Mouse (Mus musculus) heart, embryonic 14.5 days (tissue): ENCODE measurements at regions not wholly inside any gene's neighbourhood (a gene's known extent, or its start where the extent isn't known, plus 50 kb on each side); places are given as distances from the start of the nearest gene placed in this dataset.

Source experiments
- ATAC-seq: fragments of 200-750 bp; cut with Nextera tagmentation; 2 replicates; pipeline ENCODE4 v1.8.0; 2017; ENCODE audit warnings: low read depth, moderate TSS enrichment; ENCODE audit not compliant: insufficient number of reproducible peaks, insufficient read depth, low FRiP score
- H3K27ac ChIP-seq, 2 experiments: fragments of 200-500 bp in 1 of 2; fragments of 300-500 bp in 1 of 2; sonication (generic) in 1 of 2; replicated peaks in 1 of 2; 2 replicates each; pipeline ENCODE4 v1.5.1; 2012 to 2014; ENCODE audit warnings: low read depth in 2 of 2, low read length in 2 of 2, control low read depth in 1 of 2, mild to moderate bottlenecking in 1 of 2, mixed read lengths in 1 of 2; ENCODE audit not compliant: control insufficient read depth in 1 of 2, insufficient read depth in 1 of 2
- H3K27me3 ChIP-seq: fragments of 300-500 bp; sonication (generic); 2 replicates; pipeline ENCODE4 v1.6.1; 2014; ENCODE audit warnings: mild to moderate bottlenecking, low read length, control low read depth; ENCODE audit not compliant: control insufficient read depth, insufficient read depth
- H3K36me3 ChIP-seq: fragments of 300-500 bp; sonication (generic); 2 replicates; pipeline ENCODE4 v1.6.1; 2014; ENCODE audit warnings: mild to moderate bottlenecking, control low read depth, low read length, mixed read lengths; ENCODE audit not compliant: control insufficient read depth, insufficient read depth
- H3K4me1 ChIP-seq, 2 experiments: fragments of 200-500 bp in 1 of 2; fragments of 300-500 bp in 1 of 2; sonication (generic) in 1 of 2; 2 replicates each; pipeline ENCODE4 v1.6.1; 2012 to 2014; ENCODE audit warnings: low read length in 2 of 2, control low read depth in 1 of 2, mixed read lengths in 1 of 2; ENCODE audit not compliant: control insufficient read depth in 2 of 2, insufficient read depth in 2 of 2
- H3K4me2 ChIP-seq: fragments of 300-500 bp; sonication (generic); 2 replicates; pipeline ENCODE4 v1.6.1; 2014; ENCODE audit warnings: mild to moderate bottlenecking, low read length
- H3K4me3 ChIP-seq, 2 experiments: fragments of 200-500 bp in 1 of 2; fragments of 300-500 bp in 1 of 2; sonication (generic) in 1 of 2; 2 replicates each; pipeline ENCODE4 v1.5.1; 2012 to 2014; ENCODE audit warnings: low read length in 2 of 2, mild to moderate bottlenecking in 2 of 2, control low read depth in 1 of 2, low read depth in 1 of 2, moderate library complexity in 1 of 2; ENCODE audit not compliant: control insufficient read depth in 1 of 2, insufficient read depth in 1 of 2
- H3K9ac ChIP-seq: fragments of 300-500 bp; sonication (generic); 2 replicates; pipeline ENCODE4 v1.6.1; 2014; ENCODE audit warnings: mild to moderate bottlenecking, low read length
- H3K9me3 ChIP-seq: fragments of 300-500 bp; sonication (generic); 2 replicates; pipeline ENCODE4 v1.6.1; 2016; ENCODE audit warnings: low read length, control low read depth; ENCODE audit not compliant: control insufficient read depth
- whole genome bisulfite sequencing: fragments of 180-500 bp; shearing (Covaris S2); extraction: QIAGEN DNeasy Blood & Tissue Kit; methylation state at CpG from one replicate; pipeline ENCODE4 v1.1.7; 2014; 5-methylcytosine and 5-hydroxymethylcytosine counted together

DNA sequence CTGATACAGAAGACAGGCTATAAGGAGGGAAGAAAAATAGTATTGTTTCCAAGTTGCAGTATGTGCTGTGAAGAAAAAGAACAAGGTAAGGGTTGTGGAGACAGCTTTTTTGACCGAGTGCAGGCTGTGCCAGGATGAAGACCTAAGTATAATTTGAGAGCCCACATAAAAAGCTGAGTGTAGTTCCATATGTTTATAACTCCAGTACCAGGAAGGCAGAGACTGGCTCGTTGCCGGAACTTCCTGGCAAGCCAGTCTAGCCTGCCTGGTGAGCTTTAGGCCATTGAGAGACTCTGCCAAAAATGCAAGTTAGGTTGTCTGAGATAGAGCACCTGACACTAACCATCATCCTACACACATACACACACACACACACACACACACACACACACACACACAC lies 308.7 kb upstream of the Arhgap42 start:
- Histone ChIP-seq H3K4me2 (no peak overlapping the region), H3K4me3 (no peak overlapping the region), H3K27me3 (no peaks in the 10 kb centered on the region), H3K9me3 (no peaks in the 10 kb centered on the region), H3K4me1 (no peaks in the 10 kb centered on the region), H3K9ac (no peak overlapping the region), H3K27ac (no peak overlapping the region), H3K36me3 (no peaks in the 10 kb centered on the region)
- 82% methylated on average over 3 of the region's 3 CpGs for WGBS
- ATAC-seq = no peak

DNA sequence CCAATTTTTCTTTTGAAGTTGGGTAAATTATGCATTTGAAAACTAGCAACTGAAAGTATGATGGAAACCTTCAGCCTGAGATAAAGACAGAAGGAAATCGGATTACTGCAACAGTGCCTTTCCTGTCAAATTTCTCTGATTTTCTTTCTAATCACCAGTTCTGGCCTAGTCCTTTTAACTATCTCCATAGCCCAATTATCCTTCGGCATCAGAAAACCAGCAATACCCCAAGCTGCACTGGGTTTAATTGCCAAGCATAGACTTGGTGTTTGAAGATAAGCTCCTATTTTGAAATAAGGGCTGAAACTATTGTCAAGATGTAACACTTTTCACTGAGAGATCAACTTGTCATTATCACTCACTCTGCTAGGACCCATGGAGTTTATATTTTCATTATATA lies 308.2 kb upstream of the Arhgap42 start:
- no peak overlapping the region for H3K4me3 ChIP-seq
- H3K36me3 ChIP-seq = no peaks in the 10 kb centered on the region
- no peak overlapping the region for H3K27ac ChIP-seq
- 74% methylated on average over 2 of the region's 2 CpGs for WGBS
- no peaks in the 10 kb centered on the region for H3K27me3 ChIP-seq
- no peak overlapping the region for H3K9ac ChIP-seq
- no peaks in the 10 kb centered on the region for H3K9me3 ChIP-seq
- no peak overlapping the region for H3K4me2 ChIP-seq
- no peaks in the 10 kb centered on the region for H3K4me1 ChIP-seq
- no peak for ATAC-seq

DNA sequence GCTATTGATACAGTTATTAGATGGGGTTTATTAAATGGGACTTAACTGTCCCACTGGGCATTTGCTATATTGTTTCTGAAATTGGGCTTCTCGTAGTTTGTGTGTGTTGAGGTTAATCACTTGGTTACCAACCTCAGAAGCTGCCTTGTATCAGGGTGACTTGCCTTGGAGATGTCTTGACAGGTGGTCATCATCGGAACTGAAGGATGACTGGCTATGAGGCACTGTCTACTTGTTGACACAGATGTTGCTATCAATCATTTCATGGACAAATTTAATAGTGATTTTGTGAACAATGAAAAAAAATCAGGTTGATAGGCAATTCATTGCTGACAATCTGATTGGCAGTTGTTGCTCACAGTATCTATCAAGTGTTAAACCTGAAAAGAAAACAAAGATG lies 261.4 kb upstream of the Arhgap42 start:
- no peak overlapping the region for H3K27ac ChIP-seq
- no peaks in the 10 kb centered on the region for H3K27me3 ChIP-seq
- no peak overlapping the region for H3K4me2 ChIP-seq
- no peaks in the 10 kb centered on the region for H3K36me3 ChIP-seq
- no peak for ATAC-seq
- H3K9ac ChIP-seq = no peak overlapping the region
- H3K4me3 ChIP-seq = no peak overlapping the region
- 79% methylated on average over 2 of the region's 2 CpGs for WGBS
- no peaks in the 10 kb centered on the region for H3K4me1 ChIP-seq
- H3K9me3 ChIP-seq = no peaks in the 10 kb centered on the region

DNA sequence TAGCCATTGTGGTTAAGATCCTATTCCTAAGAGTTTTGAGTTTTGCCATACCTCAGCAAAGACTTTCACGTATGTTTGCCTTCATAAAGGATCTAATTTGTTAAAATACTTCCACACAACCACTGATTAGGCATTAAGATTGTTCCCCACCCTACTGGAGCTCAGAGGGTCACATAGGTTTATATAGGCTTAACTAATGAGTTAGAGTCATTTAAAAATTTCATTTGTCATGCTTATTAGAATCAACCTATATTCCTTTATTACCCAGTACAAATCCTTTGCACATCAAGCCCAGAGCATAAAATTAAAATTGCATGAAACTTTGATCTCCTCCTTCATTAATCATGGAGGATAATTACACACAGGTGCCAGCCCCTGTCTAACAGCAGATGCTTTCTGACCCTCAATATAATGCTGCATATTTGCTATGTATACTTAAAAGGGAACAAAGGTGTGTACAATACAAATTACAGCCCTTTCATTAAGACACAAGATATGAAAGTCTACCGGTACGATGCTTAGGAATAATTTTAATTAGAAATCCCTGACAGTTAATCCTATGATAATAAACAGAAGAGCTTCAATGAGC lies 254.8 kb upstream of the Arhgap42 start:
- WGBS = 85% methylated on average over 3 of the region's 3 CpGs
- Histone ChIP-seq H3K4me3 (no peak overlapping the region), H3K36me3 (no peaks in the 10 kb centered on the region), H3K9ac (no peak overlapping the region), H3K9me3 (no peaks in the 10 kb centered on the region), H3K4me2 (no peak overlapping the region), H3K4me1 (no peaks in the 10 kb centered on the region), H3K27me3 (no peaks in the 10 kb centered on the region), H3K27ac (no peak overlapping the region)
- no peak for ATAC-seq

DNA sequence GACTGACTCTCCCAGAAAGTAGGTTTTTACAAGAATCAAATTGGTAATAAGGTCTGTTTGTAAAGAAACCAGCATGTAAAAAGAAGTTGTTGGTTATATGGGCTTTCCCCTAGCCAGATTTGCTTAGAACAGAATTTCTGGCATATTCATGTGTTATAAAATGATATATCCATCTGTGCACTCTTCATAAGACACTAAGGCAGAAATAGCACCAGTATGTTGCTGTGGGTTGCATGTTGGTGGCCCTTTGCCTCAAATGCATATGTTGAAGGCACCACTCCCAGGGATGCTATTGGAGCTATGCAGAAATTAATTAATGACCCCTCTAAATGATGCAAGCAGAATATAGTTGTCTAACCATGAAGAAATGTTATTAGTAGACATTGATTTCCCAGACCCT lies 238.2 kb upstream of the Arhgap42 start:
- Histone ChIP-seq H3K4me3 (no peak overlapping the region), H3K4me1 (no peaks in the 10 kb centered on the region), H3K27ac (no peak overlapping the region), H3K4me2 (no peak overlapping the region), H3K36me3 (no peaks in the 10 kb centered on the region), H3K9me3 (no peaks in the 10 kb centered on the region), H3K27me3 (peaks cover 42% of the 10 kb centered on the region), H3K9ac (no peak overlapping the region)
- no peak for ATAC-seq

DNA sequence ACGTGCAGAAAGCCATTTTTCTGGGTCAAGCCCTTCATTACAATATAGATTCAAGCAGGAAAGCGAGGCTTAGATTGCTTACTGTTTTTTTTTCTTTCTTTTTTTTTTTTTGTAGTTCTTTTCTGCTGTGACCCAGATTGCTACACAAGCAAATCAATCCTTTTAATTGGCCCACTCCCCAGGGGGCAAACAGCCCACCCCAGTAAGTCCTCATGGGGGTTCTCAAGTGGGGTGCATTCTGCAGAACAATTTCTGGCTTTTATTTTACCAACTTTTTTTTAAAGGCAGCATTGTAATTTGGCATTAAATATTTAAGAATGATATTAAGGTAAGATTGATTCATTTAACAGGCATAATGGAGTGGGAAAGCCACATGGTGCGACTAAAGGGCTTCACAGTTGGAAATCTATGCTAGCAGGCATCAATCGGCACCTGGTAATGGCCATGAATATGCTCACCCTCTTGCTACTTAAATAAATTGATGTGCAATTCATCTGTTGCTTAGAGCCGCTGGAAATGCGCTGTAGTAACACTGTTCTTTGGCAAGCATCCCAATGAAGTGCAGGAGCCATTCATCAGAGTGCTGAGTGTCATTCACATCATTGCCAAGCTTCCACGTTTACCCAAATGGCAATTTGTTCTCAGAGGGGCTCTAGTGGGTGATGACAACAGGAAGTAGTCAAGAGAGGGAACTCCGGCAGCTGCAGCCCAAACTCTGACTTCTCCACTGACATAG lies 236.3 kb upstream of the Arhgap42 start:
- peak; percentile 61 for ATAC-seq
- 27% methylated on average over 8 of the region's 8 CpGs for WGBS
- Histone ChIP-seq H3K9me3 (no peaks in the 10 kb centered on the region), H3K27ac (no peak overlapping the region), H3K36me3 (no peaks in the 10 kb centered on the region), H3K9ac (no peak overlapping the region), H3K4me1 (no peaks in the 10 kb centered on the region), H3K4me3 (no peak overlapping the region), H3K4me2 (no peak overlapping the region), H3K27me3 (peaks cover 30% of the 10 kb centered on the region)

DNA sequence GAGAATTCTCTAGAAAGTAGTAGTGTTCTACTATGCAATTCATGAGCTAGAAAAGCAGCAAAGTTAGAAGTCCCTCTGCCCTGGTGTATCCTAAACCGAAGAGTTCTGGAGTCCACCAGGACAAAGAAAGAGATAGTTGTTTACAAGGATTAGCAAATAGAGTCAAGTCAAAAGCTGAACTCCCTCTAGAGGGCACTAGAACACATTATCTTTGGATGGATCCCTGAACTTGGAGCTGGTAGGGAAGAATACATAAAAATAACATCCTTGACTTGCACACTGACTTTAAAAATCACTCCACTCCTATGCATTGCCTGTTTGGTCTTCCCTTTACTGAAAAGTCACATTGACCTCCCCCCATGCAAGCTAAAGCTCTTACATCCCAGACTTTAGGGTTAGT lies 205.3 kb upstream of the Arhgap42 start:
- ATAC-seq = no peak
- Histone ChIP-seq H3K27me3 (no peaks in the 10 kb centered on the region), H3K4me1 (no peaks in the 10 kb centered on the region), H3K4me2 (no peak overlapping the region), H3K36me3 (no peaks in the 10 kb centered on the region), H3K9ac (no peak overlapping the region), H3K27ac (no peak overlapping the region), H3K4me3 (no peak overlapping the region), H3K9me3 (0 out of 2 replicates have a peak, but pooled peaks cover 4% of the 10 kb centered on the region)
- WGBS = 94% methylated on average over 1 of the region's 1 CpGs

DNA sequence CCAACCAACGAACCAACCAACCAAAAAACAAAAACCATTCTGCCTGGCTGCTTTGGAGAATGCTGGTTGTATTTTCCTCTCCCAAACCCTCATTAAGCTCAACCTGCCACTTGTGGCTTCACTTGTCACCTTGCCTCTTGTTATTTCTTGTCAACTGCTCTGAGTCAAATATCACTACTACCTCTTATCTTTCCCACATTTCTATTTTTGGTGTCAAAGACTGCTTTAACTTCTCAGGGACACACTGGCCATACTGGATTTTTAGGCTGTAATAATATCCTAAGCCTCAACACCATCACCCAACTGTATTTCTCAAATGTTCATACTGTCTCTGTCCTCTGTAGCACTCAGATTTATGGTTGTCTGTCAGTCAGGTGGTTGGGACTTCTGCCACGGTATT lies 181.4 kb upstream of the Arhgap42 start:
- peak overlapping the region; percentile 24 to 49; a peak in 3 of 4 replicates for H3K27ac ChIP-seq
- ATAC-seq = no peak; the same call in 1 of the 2 replicates
- 44% methylated on average over 2 of the region's 2 CpGs for WGBS
- H3K4me2 ChIP-seq = no peak overlapping the region
- H3K27me3 ChIP-seq = no peaks in the 10 kb centered on the region
- no peaks in the 10 kb centered on the region for H3K4me1 ChIP-seq
- H3K36me3 ChIP-seq = no peaks in the 10 kb centered on the region
- H3K9ac ChIP-seq = no peak overlapping the region
- no peak overlapping the region for H3K4me3 ChIP-seq
- peaks cover 5% of the 10 kb centered on the region for H3K9me3 ChIP-seq
